Mouse (Mus musculus) kidney, embryonic 15.5 days (tissue): ENCODE data around the gene Shq1. TPM values are rescaled to one million over a fixed set of nuclear protein-coding genes. Genes with fewer than 3 reads are reported as not detected.

Experiments used
- ATAC-seq: fragments of 200-750 bp; cut with Nextera tagmentation; replicated peaks from 2 replicates; pipeline ENCODE4 v1.8.0; 2017; ENCODE audit warnings: moderate TSS enrichment; ENCODE audit not compliant: low FRiP score
- H3K27ac ChIP-seq: fragments of 300-500 bp; sonication (generic); 2 replicates; pipeline ENCODE4 v1.5.1; 2015; ENCODE audit warnings: mild to moderate bottlenecking, inconsistent platforms
- H3K27me3 ChIP-seq: fragments of 300-500 bp; sonication (generic); 2 replicates; pipeline ENCODE4 v1.6.1; 2015; ENCODE audit warnings: inconsistent platforms
- H3K36me3 ChIP-seq: fragments of 300-500 bp; sonication (generic); 2 replicates; pipeline ENCODE4 v1.6.1; 2015; ENCODE audit warnings: inconsistent platforms
- H3K4me1 ChIP-seq: fragments of 300-500 bp; sonication (generic); 2 replicates; pipeline ENCODE4 v1.6.1; 2015; ENCODE audit warnings: inconsistent platforms
- H3K4me2 ChIP-seq: fragments of 300-500 bp; sonication (generic); 2 replicates; pipeline ENCODE4 v1.6.1; 2015; ENCODE audit warnings: moderate library complexity, mild to moderate bottlenecking, inconsistent platforms
- H3K4me3 ChIP-seq: fragments of 300-500 bp; sonication (generic); replicated peaks from 2 replicates; pipeline ENCODE4 v1.5.1; 2015; ENCODE audit warnings: mild to moderate bottlenecking, inconsistent platforms
- H3K9ac ChIP-seq: fragments of 300-500 bp; sonication (generic); 2 replicates; pipeline ENCODE4 v1.6.1; 2015; ENCODE audit warnings: mild to moderate bottlenecking, inconsistent platforms
- H3K9me3 ChIP-seq: fragments of 300-500 bp; sonication (generic); replicated peaks from 2 replicates; pipeline ENCODE4 v1.6.1; 2016; ENCODE audit warnings: inconsistent platforms
- WGBS: fragments of 180-500 bp; shearing (Covaris S2); methylation state at CpG from one replicate; pipeline ENCODE4 v1.1.7; 2015; ENCODE audit warnings: mixed read lengths; 5-methylcytosine and 5-hydroxymethylcytosine counted together
- polyA plus RNA-seq: library from polyadenylated mRNA; unstranded; fragments of >200 nt; fragmentation: Nextera tagmentation; extraction: Ambion mirVana; gene quantifications from 2 replicates; pipeline ENCODE4 v1.2.1, GENCODE M21; 2015

Shq1 gene
- polyA plus RNA-seq: 18.3 and 19.3 TPM in 2 replicates

GRCm38 (mm10) chr6:100670880-100671344 lies at the start of gene Shq1:
Shq1 (minus strand) TSS chr6:100671157.
- peak within 1 kb of the TSS; percentile 70 for H3K27ac ChIP-seq

GRCm38 (mm10) chr6:100720098-100720501 lies 49.1 kb upstream of the Shq1 start:
- H3K9me3 ChIP-seq: no peaks in the 10 kb centered on the region
- H3K4me1 ChIP-seq: peaks cover 44% of the 10 kb centered on the region
- no peak overlapping the region for H3K9ac ChIP-seq
- H3K36me3 ChIP-seq: no peaks in the 10 kb centered on the region
- no peak overlapping the region for H3K27ac ChIP-seq
- ATAC-seq: no peak; the same call in 1 of the 2 replicates
- 20% methylated on average over 6 of the region's 6 CpGs for WGBS
- H3K27me3 ChIP-seq: peaks cover 26% of the 10 kb centered on the region
- no peak overlapping the region for H3K4me2 ChIP-seq
- H3K4me3 ChIP-seq: no peak overlapping the region

More at GRCm38 (mm10) chr6:100670880-100671344, at the start of gene Shq1:
- H3K27me3 ChIP-seq: peaks cover 14% of the 10 kb centered on the region
- ATAC-seq: peak; percentile 92
- peak within 1 kb of the TSS; percentile 94 for H3K4me2 ChIP-seq
- H3K36me3 ChIP-seq: no peaks in the 10 kb centered on the region
- H3K4me3 ChIP-seq: peak within 1 kb of the TSS; percentile 98
- under 1% methylated on average over 49 of the region's 49 CpGs for WGBS
- peaks cover 13% of the 10 kb centered on the region for H3K4me1 ChIP-seq
- H3K9ac ChIP-seq: peak within 1 kb of the TSS; percentile 83
- H3K9me3 ChIP-seq: no peaks in the 10 kb centered on the region

GRCm38 (mm10) chr6:100716817-100717216 lies 45.9 kb upstream of the Shq1 start:
- Histone ChIP-seq H3K27ac (no peak overlapping the region), H3K4me1 (peaks cover 26% of the 10 kb centered on the region), H3K36me3 (no peaks in the 10 kb centered on the region), H3K9ac (no peak overlapping the region), H3K4me2 (no peak overlapping the region), H3K9me3 (no peaks in the 10 kb centered on the region), H3K4me3 (no peak overlapping the region), H3K27me3 (peaks cover 27% of the 10 kb centered on the region; the same call in 1 of the 2 replicates)
- no peak for ATAC-seq
- whole genome bisulfite sequencing: 85% methylated on average over 8 of the region's 8 CpGs

DNA sequence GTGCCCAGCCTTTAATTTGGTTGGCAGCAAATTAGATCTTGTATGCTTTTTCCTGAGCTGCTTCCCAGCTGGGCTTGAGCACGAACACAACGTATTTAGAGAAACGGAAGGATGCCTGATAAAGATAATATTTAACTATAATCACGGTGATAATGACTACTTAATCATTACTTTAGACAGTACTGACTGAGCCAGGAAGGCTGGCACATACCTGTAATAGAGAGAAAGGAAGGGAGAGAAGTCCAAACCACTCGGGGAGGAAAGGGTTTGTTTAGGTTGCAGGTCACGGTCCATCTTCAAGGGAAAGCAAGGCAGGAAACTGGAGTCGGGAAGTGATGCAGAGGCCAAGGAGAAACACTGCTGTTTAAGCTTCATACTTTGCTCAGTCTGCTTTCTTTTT lies 45.2 kb upstream of the Shq1 start:
- Histone ChIP-seq H3K9ac (no peak overlapping the region), H3K27ac (no peak overlapping the region)
- 49% methylated on average over 7 of the region's 7 CpGs for WGBS

DNA sequence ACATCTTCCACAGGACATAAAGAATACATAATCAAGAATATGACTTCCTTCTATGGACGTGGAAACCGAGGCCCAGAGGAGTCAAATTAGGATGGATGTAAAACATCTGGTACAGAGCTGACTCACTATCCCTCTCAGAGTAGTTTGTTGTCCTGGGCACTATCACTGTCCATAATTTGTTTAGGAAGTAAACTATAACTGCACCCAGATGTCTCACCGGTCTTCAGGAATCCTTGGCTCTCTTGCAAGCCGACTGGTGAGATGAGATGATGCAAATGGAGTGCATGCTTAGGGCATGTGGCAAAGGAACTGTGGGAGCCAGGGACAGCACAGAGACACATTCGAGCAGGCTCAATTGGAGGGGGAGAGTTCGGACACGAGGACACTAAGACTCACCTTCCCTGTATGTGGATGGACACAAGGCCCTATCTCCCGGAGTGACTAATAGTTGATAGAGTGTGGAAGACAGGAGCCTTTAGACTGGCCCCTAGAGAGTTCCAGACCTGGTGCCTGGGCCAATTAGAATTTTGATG lies 44.4 kb upstream of the Shq1 start:
- Histone ChIP-seq H3K27ac (no peak overlapping the region), H3K27me3 (peaks cover 27% of the 10 kb centered on the region; the same call in 1 of the 2 replicates), H3K9me3 (no peaks in the 10 kb centered on the region), H3K4me3 (no peak overlapping the region), H3K9ac (no peak overlapping the region), H3K4me1 (peaks cover 12% of the 10 kb centered on the region), H3K4me2 (no peak overlapping the region), H3K36me3 (no peaks in the 10 kb centered on the region)
- no peak for ATAC-seq
- 83% methylated on average over 8 of the region's 8 CpGs for WGBS

More for the DNA sequence above, 45.2 kb upstream of the Shq1 start:
- ATAC-seq: no peak
- H3K4me1 ChIP-seq: peaks cover 20% of the 10 kb centered on the region
- no peak overlapping the region for H3K4me2 ChIP-seq
- no peaks in the 10 kb centered on the region for H3K9me3 ChIP-seq
- peaks cover 27% of the 10 kb centered on the region; the same call in 1 of the 2 replicates for H3K27me3 ChIP-seq
- no peaks in the 10 kb centered on the region for H3K36me3 ChIP-seq
- no peak overlapping the region for H3K4me3 ChIP-seq

DNA sequence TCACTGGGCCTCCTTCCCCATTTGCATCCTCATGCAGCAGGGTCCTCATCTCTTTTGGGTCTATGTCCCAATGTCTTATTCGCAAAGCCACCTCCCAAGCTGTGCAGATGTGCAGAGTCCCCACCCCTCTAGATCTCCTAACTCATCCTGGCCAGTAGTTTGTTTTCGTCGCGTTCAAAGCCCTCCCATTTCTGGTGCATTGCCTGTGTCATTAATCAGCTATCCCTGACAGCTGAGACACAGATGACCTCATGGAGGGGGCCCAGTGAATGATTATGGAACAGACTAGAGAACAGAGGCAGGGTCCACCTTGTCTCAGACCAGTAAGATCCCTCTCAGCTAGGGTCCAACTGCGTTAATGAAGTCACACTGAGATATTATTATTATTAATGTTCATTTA lies 39.9 kb upstream of the Shq1 start:
- Histone ChIP-seq H3K9me3 (no peaks in the 10 kb centered on the region), H3K4me1 (peaks cover 19% of the 10 kb centered on the region), H3K27ac (no peak overlapping the region), H3K36me3 (no peaks in the 10 kb centered on the region), H3K27me3 (peaks cover 19% of the 10 kb centered on the region), H3K9ac (no peak overlapping the region), H3K4me2 (no peak overlapping the region), H3K4me3 (no peak overlapping the region)
- WGBS: 70% methylated on average over 5 of the region's 5 CpGs
- ATAC-seq: no peak

- ATAC-seq: no peak
Measured at GRCm38 (mm10) chr6:100710170-100710569, 39.2 kb upstream of the Shq1 start.

GRCm38 (mm10) chr6:100709483-100709882 lies 38.5 kb upstream of the Shq1 start:
- ATAC-seq: peak; percentile 76

More at GRCm38 (mm10) chr6:100710170-100710569, 39.2 kb upstream of the Shq1 start:
- Histone ChIP-seq H3K9me3 (no peaks in the 10 kb centered on the region), H3K4me3 (no peak overlapping the region), H3K4me2 (no peak overlapping the region), H3K36me3 (no peaks in the 10 kb centered on the region), H3K27ac (no peak overlapping the region), H3K27me3 (peaks cover 24% of the 10 kb centered on the region), H3K9ac (no peak overlapping the region), H3K4me1 (peaks cover 26% of the 10 kb centered on the region)
- WGBS: 43% methylated on average over 4 of the region's 4 CpGs

DNA sequence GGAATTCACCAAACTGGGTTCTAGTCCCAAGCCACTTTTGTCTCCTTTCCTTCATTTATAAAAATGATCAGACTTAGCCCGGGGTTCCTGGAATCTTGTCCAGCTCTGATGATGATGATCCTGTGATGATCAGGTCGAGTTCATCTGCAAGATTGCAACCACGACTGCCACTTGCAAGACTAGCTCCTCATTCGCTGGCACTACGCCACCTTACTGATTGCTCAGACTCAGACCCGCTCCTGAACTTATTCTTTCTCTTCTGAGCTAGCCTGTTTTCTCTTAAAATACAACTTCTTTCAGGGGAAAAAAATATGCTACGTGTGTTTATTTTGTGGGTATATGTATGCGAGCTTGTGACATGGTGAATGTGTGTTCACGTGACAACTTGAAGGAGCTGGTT lies 38.0 kb upstream of the Shq1 start:
- H3K4me1 ChIP-seq: peaks cover 34% of the 10 kb centered on the region
- 76% methylated on average over 9 of the region's 9 CpGs for WGBS
- H3K4me3 ChIP-seq: no peak overlapping the region
- no peak overlapping the region for H3K4me2 ChIP-seq
- no peaks in the 10 kb centered on the region for H3K36me3 ChIP-seq
- H3K27me3 ChIP-seq: peaks cover 28% of the 10 kb centered on the region
- no peak overlapping the region for H3K27ac ChIP-seq
- no peaks in the 10 kb centered on the region for H3K9me3 ChIP-seq
- no peak overlapping the region for H3K9ac ChIP-seq
- ATAC-seq: no peak

More at GRCm38 (mm10) chr6:100709483-100709882, 38.5 kb upstream of the Shq1 start:
- no peaks in the 10 kb centered on the region for H3K9me3 ChIP-seq
- no peak overlapping the region for H3K9ac ChIP-seq
- H3K4me1 ChIP-seq: peaks cover 29% of the 10 kb centered on the region
- H3K27me3 ChIP-seq: peaks cover 28% of the 10 kb centered on the region
- no peak overlapping the region for H3K4me3 ChIP-seq
- WGBS: 16% methylated on average over 7 of the region's 7 CpGs
- no peak overlapping the region for H3K27ac ChIP-seq
- H3K4me2 ChIP-seq: 0 out of 2 replicates have a peak overlapping the region, but pooled peaks have one; percentile 2
- H3K36me3 ChIP-seq: no peaks in the 10 kb centered on the region

DNA sequence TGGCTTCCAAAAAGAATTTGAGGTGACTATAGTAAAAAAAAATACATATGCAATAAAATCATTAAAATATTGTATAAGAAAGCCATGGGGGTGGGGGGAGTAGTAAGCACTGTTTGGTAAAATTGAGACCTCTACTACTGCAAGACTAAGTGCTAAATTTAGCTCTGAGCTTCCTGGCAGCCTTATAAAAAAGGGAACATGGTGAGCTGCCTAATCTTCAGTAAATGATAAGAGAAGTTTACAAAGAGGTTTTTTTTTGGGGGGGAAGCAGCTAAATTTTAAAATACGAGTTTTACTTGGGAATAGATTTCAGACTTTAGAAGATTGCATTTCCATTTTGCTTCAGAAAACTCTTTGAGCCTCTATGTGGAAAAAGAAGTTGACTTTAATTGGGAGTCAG lies 37.3 kb upstream of the Shq1 start:
- Histone ChIP-seq H3K4me2 (no peak overlapping the region), H3K27me3 (peaks cover 29% of the 10 kb centered on the region), H3K27ac (no peak overlapping the region), H3K4me3 (no peak overlapping the region), H3K9me3 (no peaks in the 10 kb centered on the region), H3K36me3 (no peaks in the 10 kb centered on the region), H3K9ac (no peak overlapping the region), H3K4me1 (peaks cover 35% of the 10 kb centered on the region)
- ATAC-seq: no peak
- WGBS: 84% methylated on average over 1 of the region's 1 CpGs

DNA sequence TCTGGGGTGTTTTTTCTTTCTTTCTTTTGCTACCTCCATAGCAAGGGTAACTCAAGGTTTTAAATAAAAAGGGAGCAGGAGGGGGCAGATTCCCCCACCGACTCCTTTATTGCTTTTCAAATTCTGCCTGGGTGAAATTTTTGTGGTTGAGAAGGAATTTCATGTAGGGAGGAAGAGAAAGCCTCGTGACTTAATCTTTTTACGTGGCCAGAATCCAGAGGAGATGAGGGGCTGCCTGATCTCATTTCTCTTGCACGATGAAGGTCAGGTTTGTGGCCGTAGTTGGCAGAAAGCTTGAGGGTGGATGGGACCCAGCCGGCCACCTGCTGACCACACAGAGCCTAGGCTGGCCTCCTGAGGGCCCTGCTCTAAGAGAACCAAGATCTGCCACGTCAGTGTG lies 36.6 kb upstream of the Shq1 start:
- peaks cover 35% of the 10 kb centered on the region for H3K4me1 ChIP-seq
- ATAC-seq: no peak
- H3K27ac ChIP-seq: no peak overlapping the region
- no peak overlapping the region for H3K9ac ChIP-seq
- H3K4me3 ChIP-seq: no peak overlapping the region
- H3K4me2 ChIP-seq: no peak overlapping the region
- no peaks in the 10 kb centered on the region; the same call in 1 of the 2 replicates for H3K9me3 ChIP-seq
- H3K27me3 ChIP-seq: peaks cover 35% of the 10 kb centered on the region
- no peaks in the 10 kb centered on the region for H3K36me3 ChIP-seq
- WGBS: 46% methylated on average over 7 of the region's 7 CpGs

GRCm38 (mm10) chr6:100706861-100707260 lies 35.9 kb upstream of the Shq1 start:
- no peak for ATAC-seq
- Histone ChIP-seq H3K27ac (no peak overlapping the region), H3K36me3 (no peaks in the 10 kb centered on the region), H3K9me3 (no peaks in the 10 kb centered on the region; the same call in 1 of the 2 replicates), H3K4me1 (peaks cover 35% of the 10 kb centered on the region), H3K27me3 (peaks cover 36% of the 10 kb centered on the region), H3K9ac (no peak overlapping the region), H3K4me2 (no peak overlapping the region), H3K4me3 (no peak overlapping the region)
- WGBS: 76% methylated on average over 6 of the region's 6 CpGs
